Mouse (Mus musculus): ENCODE measurements at regions not wholly inside any gene's neighbourhood (a gene's known extent, or its start where the extent isn't known, plus 50 kb on each side); places are given as distances from the start of the nearest gene placed in this dataset.

GRCm38 (mm10) chr15:62392839-62393238 is 1452.1 kb downstream of the Gsdmc2 start:
- intact Hi-C loops (cut with DNase I) = no loop called here
- no peak for DNase-seq

- peak; percentile 5 to 9 for DNase-seq
- intact Hi-C loops (cut with DNase I) = no loop called here
Observed at GRCm38 (mm10) chr15:62392381-62392780, 1452.6 kb downstream of the Gsdmc2 start.

- intact Hi-C loops (cut with DNase I) = no loop called here
- DNase-seq = no peak
Observed at GRCm38 (mm10) chr15:62389431-62390105, 1455.4 kb downstream of the Gsdmc2 start.

GRCm38 (mm10) chr15:62382233-62382632 is 1459.4 kb upstream of the A1bg start:
- intact Hi-C loops (cut with DNase I) = no loop called here
- no peak for DNase-seq

GRCm38 (mm10) chr15:62374641-62375040 is 1451.8 kb upstream of the A1bg start:
- intact Hi-C loops (cut with DNase I) = no loop called here
- DNase-seq = no peak

GRCm38 (mm10) chr15:62361171-62361570 is 1438.4 kb upstream of the A1bg start:
- intact Hi-C loops (cut with DNase I) = no loop called here

GRCm38 (mm10) chr15:62358338-62359239 is 1435.8 kb upstream of the A1bg start:
- DNase-seq = no peak
- intact Hi-C loops (cut with DNase I) = no loop called here

More at GRCm38 (mm10) chr15:62361171-62361570, 1438.4 kb upstream of the A1bg start:
- DNase-seq = no peak

- DNase-seq = peak in 1 of 2 experiments; percentile 30
- intact Hi-C loops (cut with DNase I) = no loop called here
Observed at GRCm38 (mm10) chr15:62353786-62354185, 1431.0 kb upstream of the A1bg start.

GRCm38 (mm10) chr15:62350862-62351757 is 1428.3 kb upstream of the A1bg start:
- no peak for DNase-seq
- intact Hi-C loops (cut with DNase I) = no loop called here

- DNase-seq = no peak
- intact Hi-C loops (cut with DNase I) = no loop called here
Observed at GRCm38 (mm10) chr15:62349981-62350380, 1427.2 kb upstream of the A1bg start.

- no peak for DNase-seq
- intact Hi-C loops (cut with DNase I) = no loop called here
Observed at GRCm38 (mm10) chr15:62348956-62349355, 1426.1 kb upstream of the A1bg start.

GRCm38 (mm10) chr15:62347697-62348096 is 1424.9 kb upstream of the A1bg start:
- no peak for DNase-seq

GRCm38 (mm10) chr15:62345893-62346292 is 1423.1 kb upstream of the A1bg start:
- no peak for DNase-seq
- intact Hi-C loops (cut with DNase I) = no loop called here

More at GRCm38 (mm10) chr15:62347697-62348096, 1424.9 kb upstream of the A1bg start:
- intact Hi-C loops (cut with DNase I) = no loop called here

GRCm38 (mm10) chr15:62336454-62337284 is 1413.9 kb upstream of the A1bg start:
- intact Hi-C loops (cut with DNase I) = no loop called here
- DNase-seq = no peak

GRCm38 (mm10) chr15:62334256-62335009 is 1411.6 kb upstream of the A1bg start:
- DNase-seq = peak; percentile 16 to 23
- intact Hi-C loops (cut with DNase I) = no loop called here

GRCm38 (mm10) chr15:62332129-62332528 is 1409.3 kb upstream of the A1bg start:
- DNase-seq = no peak
- intact Hi-C loops (cut with DNase I) = no loop called here

GRCm38 (mm10) chr15:62331138-62331800 is 1408.5 kb upstream of the A1bg start:
- no peak for DNase-seq
- intact Hi-C loops (cut with DNase I) = loop anchor here (2.0 kb wide), 1 partner anchor 344 kb away; no protein-coding TSS in a partner anchor

GRCm38 (mm10) chr15:62328920-62329319 is 1406.1 kb upstream of the A1bg start:
- intact Hi-C loops (cut with DNase I) = loop anchor here (5.0 kb wide), 2 partner anchors 72 to 112 kb away; no protein-coding TSS in a partner anchor

More at GRCm38 (mm10) chr15:62328920-62329319, 1406.1 kb upstream of the A1bg start:
- peak; percentile 39 for DNase-seq

Measured in heart, postnatal 10 days (tissue).